Mouse (Mus musculus) thymus, adult 18-20 months (tissue): Measurements from ENCODE around the gene Il17c.

Experiments used
- DNase-seq, 2 experiments: peaks; one replicate each; pipeline ENCODE4 v3.0.0; 2022; ENCODE audit warnings: mixed read lengths in 2 of 2

Il17c gene

DNA sequence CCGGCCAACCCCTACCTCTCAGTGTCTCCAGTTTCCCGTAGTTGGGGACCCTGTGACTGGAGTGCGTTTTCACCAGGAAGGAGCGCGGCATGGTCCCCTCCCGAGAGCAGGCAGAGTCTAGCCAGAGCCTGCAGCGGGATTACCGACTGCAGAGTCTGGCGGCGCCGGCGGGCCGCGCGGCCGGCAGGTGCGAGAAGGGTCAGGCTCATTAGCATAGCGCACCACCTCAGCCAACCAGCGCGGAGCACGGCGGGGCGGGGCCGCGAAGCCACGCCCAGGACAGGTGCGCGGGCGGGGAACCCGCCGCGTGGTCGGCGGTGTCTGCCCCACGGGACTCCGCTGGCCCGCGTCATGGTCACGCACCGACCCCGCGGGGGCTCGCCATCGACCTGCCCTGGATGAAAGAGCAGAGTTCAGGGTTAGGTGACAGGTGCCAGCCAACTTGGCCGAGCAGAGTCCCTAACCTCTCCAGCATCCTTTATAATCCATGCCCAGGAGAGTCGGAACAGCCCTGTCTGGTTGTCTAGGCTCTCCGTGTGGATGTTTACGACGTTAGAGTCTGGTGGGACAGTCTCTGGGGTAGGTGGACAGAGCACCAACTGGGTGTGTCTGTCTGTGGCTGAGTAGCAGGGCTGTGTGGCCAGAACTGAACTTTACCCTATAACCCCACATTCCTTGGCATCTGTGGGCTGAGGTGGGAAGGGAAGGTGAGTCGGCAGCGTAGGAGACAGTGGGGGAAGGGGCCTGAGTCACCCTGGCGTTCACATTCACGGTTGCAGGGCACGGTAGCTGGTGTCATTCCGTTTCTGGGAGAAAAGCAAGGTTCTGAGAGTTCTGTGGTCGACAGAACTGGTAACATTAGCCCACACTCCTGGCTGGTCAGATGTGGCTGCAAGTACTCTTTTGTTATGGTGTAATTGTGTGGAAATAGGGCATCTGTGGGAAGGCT, 39.0 kb downstream of the Il17c start, which contains the start of gene Snai3:
Gene Snai3 (minus strand): TSS at position 210 of the 949 bp plus-strand sequence.
- peak; percentile 71 to 77 for DNase-seq

DNA sequence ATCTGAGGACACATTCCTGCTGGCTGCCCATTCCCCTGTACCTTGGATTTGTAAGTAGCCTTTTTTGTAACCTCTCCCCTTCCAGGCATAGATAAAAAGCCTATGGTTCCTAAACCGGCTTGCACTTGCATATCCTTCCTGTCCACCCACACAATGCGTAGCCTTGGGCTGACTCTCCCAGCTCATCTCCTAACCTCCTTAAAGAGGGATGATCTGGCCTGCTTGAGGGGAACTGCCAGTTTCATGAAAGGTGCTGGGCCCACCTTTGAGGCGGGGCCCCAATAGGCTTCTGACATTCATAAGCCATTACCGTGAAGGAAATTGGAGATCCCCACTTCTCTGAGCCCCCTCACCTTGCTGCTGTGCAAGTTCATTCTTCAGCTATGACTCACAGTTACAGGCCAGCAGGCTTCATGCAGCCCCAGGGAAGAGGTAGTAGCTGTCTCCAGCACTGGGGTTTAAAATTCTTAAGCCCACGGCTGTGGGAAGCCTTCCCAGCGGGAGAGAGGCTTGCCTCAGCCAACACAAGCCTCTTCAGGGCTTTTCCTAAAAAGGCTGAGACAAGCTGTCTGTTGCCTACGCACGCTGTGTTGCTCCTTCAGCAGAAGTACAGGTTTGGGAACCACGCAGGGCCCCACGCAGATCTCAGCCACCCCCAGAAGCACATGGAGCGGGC, 39.8 kb downstream of the Il17c start:
- DNase-seq, result no peak

DNA sequence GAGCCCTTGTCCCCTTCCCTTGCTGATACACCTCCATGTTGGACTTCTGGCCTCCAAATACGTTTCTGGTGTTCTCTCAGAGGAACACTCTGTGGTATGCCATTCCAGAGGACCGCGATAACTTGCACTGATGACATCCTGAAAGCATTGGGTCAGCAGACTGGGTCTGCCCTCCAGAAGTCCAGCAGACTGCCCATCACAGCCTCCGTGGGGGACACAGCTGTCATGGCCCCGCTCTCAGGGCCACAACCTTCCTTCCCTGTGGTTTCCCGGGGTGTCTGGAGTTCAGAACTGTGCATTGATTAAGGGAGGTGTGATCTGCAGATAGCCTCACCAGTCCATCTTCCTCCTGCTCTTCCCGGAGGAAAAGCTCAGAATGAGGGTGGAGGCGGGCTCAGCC, 40.7 kb downstream of the Il17c start:
- DNase-seq, result no peak

DNA sequence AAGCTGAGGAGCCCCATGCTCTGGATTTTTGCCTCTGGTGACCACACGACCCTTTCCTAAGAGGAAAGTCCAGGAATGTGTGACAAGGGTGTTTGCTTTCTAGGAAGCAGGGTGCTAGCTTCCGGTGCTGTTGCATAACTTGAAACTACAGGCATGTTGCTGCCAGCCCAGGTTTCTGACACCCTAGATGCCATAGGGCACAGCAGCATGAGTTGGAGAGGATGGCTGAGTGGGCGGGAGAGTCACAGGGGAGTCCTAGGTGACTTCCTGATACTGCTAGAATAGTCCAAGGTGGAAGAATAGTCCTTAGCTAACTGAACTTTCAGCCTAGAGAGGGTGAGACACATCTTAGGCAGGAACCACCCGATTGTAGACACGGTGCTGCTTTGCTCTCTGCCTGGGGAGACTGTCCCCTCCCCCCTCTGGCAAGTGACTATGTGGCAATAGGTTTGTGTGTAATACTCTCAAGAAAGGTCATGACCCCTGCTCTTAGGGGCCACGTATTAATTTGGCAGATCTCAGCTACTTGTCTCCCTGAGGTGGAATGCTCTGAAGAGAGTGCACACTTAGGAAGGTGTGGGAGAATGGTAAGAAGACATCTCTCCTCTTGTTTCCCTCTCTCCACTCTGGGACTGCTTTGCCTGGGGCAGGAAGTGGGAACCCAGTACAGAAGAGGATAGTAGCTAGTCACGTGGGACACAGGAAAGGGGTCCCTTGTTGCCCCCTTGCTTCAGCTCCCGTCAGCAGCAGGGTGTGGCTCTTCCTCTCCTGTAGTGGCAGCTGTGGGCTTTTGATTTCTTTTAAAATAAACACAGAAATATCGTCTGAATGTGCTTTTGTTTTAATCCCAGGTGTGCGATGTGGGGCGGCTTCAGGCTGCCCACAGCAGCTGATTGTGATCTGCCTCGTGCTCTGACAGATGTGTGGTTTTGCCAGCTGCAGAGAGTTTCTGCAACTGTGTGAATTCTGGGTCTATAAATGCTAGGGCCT, 42.1 kb downstream of the Il17c start:
- peak; percentile 49 to 72 for DNase-seq

DNA sequence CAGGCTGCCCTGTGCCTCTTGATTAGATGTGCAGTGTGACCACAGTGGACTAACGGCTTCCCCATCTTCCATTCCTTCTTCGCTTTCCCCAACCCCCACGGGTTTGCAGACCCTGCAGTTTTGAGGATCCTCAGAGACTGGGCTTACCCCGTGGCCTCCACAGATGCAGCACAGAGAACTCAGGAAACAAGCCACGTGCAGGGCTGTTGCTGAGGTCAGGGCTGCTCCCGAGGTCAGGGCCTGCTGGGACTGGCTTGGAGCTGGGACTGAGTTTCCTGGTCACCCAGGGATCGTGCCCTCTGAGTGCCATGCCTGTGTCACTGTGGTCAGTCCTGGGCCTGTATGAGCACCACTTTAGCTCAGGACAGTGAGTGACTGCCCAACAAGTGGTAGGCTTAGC, 43.2 kb downstream of the Il17c start:
- DNase-seq, result no peak

DNA sequence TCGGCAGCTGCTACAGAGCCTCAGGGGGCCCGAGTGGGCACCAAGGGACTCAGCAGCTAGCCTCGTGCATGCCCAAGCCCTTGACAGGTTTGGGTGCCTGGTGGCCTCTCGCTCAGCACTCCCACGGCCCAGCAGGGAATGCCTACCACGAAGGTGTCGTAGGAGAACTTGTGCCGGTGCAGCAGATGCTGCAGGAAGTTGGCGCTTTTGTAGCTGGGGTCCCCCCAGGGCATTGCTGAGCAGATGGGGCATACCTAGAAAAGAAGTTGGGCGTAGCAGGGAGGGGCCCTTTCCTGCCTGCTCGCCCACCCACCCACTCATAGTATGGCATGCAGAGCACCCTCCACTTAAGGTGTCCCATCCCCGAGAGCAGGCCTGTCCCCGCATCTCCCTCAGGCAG, 46.0 kb downstream of the Il17c start:
- DNase-seq, result peak; percentile 46 to 58

DNA sequence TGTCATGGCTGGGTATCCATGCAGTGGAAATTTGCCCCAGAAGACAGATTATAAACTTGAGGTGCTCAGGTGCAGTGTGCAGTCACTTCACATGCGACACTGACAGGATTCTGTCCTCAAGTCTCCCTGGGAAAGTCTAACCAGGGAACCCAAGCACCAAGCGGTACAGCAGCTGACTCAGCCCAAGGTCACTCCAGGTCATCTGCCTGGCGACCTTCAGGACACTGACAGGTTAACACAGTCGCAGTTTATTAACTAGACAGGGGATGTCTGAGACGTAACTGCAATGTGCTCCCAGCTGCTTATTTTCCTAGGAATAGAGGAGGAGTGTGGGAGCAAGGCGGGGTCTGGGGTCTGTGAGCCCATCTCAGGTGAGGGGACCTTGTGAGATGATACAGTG, 47.6 kb downstream of the Il17c start:
- DNase-seq, result no peak

DNA sequence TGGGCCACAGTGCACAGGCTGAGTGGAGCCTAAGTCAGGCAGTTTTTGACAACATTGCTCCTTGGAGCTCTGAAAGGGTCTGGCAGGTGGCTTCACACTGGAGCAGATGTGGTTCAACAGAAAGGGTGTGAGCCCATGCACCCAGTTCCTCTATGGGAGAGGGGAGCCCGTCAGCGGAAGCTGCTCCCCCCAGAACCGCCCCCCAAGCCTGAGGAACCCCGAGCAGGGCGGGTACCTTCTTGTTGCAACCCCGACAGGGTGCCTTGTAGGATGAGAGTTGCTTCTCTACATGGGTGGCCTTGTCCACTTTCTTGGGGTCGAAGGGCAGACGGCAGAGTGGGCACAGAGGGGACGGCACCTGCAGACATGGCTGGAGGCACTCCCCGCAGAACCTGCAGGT, 48.1 kb downstream of the Il17c start:
- peak; percentile 87 to 92 for DNase-seq

DNA sequence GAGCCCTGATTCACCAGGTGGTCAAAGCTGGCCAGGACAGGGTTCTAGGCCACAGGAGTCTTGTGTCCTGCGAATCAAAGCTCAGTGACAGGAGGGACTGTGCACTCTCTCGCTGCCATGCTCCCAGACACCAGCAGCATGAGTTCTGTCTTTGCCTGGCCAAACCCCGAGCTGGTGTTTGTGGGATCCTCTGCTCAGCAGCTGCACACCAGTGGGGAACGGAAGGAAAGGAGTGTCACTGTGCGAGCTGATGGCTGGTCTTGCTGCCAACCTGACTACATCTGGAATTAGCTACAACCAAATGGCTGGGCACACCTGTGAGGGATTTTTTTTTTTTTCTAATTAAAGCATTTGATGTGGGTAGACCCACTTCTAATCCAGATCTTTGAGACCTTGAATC, 48.9 kb downstream of the Il17c start:
- peak; percentile 59 to 70 for DNase-seq
